Mouse (Mus musculus) G1E-ER4 (cell line): ENCODE measurements around the gene Szt2. TPM values are rescaled to one million over a fixed set of nuclear protein-coding genes. Genes with fewer than 3 reads are reported as not detected.

ENCODE experiments used
- GATA1 ChIP-seq: IDR thresholded peaks from one replicate; pipeline ENCODE4 v1.8.0; 2012; ENCODE audit warnings: low read length, inconsistent platforms
- polyA plus RNA-seq: library from polyadenylated mRNA; stranded (reverse); fragments of >175 nt; gene quantifications from 2 replicates; pipeline ENCODE4 v1.2.3, GENCODE M21; 2012

The Szt2 gene
- 54.4 and 71.8 TPM in 2 replicates for polyA plus RNA-seq

DNA sequence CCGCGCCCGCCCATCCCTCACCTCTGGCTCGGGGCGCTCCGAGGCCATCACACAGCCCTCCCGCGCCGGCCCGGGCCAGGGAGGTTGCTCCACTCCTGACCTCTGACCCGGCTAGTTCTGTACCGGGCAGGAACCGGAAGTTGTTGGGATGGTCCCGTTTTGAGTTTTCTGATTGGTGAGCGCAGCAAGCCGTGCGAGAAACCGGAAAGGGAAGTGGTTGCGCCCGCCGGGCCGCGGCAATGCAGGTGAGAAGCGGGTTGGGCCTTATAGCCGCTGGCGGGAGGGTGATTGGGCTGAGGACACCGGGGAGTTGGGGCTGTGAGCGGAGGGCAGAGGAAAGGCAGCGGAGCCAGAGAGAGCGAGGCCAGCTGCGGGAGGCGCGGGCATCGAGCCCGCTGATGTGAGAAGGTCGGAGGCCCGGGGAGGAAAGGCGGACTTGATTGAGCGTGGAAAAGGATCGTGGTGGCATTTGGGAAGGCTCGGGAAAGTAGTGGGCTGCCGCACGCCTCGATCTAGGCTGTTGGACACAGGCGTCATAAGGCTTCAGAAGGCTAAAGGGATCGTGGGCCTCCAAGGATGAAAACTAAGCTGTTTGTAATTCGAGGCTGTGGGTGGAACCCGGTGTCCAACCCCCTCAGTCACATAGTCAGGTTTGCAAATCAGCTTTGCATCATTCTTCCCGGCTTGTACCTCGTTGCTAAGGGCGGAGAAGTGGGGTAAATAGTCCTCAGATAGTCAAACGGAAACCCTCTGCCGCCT is at the start of gene Szt2, which contains the start of gene Med8:
TSS of gene Szt2 (minus strand) at position 132 of the 759 bp plus-strand sequence.
TSS of gene Med8 (plus strand) at position 196 of the 759 bp plus-strand sequence.
- TF ChIP-seq GATA1 = no peak

DNA sequence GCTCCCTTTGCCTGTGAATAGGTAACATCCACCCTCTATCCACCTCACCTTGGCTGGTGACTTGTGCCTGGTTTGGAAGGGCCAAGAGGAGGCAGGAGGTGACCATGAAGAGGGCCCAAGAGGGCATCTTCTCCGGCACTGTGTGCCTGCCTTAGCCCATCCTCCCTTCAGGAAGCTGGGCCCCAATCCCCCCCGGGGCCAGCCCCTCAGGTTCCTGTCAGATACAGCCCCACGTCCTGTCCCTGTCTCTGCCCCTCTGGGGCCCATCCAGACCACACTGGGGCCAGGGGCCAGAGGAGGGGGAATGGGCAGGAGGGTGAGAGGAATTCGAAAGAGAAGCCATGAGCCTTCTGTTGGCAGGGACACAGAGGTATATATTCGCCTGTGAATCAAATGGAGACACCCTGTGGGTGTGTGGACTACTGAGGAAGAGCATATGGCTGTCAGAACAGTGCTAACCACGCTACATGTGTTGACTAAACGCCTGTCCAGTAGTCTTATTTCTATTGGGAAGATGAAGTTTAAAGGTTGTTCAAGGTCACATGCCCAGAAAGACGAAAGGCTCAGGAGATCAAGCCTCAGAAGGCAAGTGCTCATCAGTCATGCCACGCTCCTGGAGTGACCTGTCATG is 48.4 kb upstream of the Szt2 start, which contains the start of gene Mpl:
TSS of gene Mpl (minus strand) at position 169 of the 631 bp plus-strand sequence.
- TF ChIP-seq GATA1 = no peak

DNA sequence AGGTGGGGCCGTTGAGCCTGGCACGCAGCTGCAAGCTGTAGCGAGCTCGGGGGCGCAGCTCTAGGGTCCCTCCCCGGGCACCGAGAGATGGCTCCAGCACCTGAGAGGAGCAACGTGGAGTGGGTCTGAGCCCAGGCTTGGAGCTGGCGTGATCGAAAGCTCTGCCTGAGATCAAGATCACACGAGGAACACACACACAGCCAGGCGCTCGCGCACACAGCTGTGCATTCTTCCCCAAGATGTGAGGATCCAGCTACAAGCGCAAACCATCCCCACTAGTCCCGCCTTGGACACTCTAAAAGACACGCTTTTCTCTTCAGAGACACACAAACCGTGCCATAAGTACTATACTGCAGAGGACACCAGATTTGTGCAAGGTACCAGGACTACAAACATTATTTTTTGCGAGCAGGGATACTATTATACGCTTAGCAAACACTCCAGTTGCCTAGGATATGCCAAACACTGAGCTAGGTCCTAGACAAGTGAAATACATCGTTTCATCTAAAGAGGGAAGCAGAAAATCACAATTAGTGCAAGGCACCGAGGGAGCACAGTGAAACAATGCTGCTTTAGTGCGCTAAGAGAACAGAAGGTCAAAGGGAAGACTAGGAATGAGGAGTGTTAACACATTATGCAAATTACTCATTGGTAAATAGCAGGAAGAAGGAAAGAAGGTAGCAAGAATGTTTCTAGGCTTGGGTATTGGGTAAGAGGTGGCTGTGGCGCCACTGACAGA is 37.5 kb upstream of the Szt2 start:
- TF ChIP-seq GATA1 = no peak

DNA sequence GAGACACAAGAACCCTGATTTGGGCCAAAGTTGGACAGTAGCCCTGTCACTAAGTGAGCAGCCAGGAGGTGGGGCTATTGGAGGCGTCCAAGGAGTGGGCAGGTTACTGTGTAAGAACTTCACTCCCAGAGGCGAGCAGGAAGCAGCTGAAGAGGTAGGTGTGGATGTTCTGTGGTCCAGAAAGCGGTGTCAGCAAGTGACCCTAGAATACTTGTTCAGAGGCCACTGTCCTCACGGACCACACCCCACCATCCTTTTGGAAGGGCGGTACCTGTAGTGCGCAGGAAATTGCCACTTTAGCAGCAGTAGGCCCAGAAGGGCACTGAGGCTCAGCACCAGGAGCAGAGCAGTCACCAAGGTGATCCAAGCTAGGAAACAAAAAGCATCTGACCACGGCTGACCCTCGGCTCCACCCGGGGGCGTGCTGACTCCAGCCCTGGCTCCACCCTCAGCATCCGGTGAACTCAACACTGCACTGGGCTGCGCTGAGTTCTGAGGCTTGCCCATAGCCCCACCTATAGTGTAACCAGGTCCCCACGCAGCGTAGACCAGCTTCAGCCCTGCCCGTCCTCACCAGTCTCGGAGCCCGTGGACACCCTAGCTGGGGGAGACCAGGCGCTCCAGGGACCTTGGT is 36.8 kb upstream of the Szt2 start:
- no peak for TF ChIP-seq GATA1

DNA sequence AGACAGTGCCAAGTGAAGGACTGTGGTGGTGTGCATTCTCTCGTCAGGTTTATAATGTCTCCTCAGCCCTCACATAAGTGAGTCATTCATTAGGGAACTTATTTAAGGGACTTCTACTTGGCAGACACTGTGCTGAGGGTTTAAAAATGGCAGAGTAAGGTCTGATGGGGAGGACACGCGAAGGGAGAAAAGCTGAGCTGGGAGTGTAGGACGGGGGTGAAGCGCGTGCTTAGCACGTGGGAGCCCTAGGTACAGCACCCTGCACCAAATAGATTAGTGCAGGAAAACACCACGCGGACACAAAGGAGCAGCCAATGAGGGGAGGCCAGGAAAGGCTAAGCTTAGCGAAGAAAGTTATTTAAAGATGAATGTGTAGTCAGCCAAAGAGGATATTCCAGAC is 36.0 kb upstream of the Szt2 start:
- no peak for TF ChIP-seq GATA1

DNA sequence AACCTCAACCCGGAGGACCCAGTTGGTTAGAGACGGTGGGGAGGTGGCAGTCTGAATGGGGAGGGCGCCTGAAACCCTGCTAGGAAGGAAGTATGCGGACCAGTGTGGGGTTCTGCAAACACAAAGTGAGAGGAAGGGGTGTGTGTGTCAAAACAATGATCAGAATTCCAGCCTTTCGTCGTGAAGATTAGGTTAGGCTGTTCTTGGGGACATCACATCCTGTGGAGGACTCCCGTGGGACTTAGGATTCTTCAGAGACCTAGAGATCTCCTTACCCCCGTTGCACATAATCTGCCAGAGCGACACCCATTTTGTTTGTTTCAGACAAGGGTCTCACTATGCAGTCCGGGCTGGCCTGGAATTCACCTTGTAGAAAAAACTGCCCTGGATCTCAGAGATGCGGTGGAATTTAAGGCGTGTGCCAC is 28.8 kb upstream of the Szt2 start:
- TF ChIP-seq GATA1 = no peak

DNA sequence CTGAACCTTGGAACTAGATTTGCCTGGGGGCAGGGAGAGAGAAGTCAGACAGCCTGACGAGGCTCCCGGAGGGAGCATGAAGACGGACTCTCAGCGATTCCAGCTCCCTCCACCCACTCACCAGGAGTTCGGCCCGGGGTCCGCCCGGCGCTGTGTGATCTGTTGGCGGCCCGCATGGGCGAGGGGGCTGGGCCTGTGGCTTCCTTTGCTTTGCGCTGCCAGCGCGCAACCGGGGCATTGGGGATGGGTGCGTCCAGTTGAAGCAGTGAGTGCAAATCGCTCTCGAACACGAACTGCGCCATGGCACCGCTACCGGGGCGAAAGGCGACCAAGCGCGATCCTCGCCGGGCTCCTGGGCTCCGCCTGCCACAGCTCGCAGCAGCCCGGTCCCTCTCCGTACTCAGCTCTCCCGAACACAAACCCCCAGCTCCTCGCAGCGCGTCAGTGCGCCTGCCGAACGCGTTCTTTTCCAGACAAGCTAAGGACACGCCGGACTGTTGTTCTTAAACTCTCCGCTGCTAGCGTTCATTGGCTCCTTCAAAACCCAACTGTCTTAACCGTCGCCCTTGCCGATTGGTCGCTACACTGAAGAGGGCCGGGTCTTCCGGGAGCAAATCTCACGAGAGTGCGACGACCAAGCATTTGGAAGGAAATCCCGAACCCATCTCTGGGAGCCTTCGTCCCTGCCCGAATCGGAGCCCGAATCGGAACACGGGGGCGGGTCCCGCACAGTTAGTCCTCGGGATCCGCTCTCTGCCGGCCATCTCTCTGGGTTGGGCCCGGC is 27.9 kb upstream of the Szt2 start, which contains the start of gene Cdc20:
TSS of gene Cdc20 (minus strand) at position 533 of the 784 bp plus-strand sequence.
- no peak for TF ChIP-seq GATA1

DNA sequence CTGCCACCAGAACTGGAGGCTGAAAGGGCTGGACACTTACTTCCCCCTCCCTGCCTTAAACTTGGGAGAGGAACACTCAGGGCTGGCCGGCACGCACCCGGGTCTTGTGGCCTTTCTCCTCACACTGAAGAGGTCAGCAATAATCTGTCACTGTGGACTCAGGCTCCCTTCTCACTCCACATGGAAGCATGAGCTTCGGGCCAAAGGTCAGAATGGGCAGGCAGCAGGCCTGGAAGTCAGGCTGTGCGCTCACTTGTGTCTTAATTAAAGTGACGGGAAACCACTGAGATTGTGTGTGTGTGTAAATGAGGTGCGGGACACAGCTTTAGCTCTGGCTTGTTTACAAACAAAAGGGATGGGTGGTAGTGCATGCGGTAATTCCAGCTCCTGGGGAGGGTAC is 23.3 kb upstream of the Szt2 start:
- TF ChIP-seq GATA1 = no peak

DNA sequence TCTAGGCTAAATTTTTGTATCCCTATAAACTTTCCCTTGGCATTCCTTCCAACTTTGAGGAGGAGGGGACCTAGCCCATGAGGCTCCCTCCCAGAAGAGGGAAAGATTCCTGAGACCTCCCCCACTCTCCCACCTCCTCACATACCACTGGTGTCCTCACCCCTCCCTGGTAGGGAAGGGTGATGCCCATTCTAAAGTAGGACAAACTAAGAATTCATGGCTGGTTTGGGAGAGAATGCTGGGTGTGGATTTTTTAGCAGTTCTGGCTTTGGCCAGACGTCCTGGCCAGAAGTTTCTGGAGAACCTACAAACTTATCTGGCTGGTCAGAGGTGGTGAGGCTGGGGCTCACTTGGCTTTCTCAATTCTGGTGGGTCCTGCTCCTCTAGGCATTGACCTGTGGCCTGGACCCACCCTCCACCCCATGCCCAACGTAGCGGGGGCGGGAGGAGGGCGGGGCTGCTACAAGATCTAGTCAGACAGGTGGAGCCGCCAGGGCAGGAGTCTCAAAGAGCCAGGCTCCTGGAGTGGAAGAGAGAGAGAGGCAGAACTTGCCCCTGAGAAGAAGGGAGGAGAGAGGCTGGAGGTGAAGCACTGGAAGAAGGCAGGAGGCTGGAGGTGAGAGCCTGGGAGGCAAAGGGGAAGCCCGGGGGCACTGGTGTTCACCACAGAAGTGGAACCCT is 20.3 kb upstream of the Szt2 start:
- TF ChIP-seq GATA1 = no peak

DNA sequence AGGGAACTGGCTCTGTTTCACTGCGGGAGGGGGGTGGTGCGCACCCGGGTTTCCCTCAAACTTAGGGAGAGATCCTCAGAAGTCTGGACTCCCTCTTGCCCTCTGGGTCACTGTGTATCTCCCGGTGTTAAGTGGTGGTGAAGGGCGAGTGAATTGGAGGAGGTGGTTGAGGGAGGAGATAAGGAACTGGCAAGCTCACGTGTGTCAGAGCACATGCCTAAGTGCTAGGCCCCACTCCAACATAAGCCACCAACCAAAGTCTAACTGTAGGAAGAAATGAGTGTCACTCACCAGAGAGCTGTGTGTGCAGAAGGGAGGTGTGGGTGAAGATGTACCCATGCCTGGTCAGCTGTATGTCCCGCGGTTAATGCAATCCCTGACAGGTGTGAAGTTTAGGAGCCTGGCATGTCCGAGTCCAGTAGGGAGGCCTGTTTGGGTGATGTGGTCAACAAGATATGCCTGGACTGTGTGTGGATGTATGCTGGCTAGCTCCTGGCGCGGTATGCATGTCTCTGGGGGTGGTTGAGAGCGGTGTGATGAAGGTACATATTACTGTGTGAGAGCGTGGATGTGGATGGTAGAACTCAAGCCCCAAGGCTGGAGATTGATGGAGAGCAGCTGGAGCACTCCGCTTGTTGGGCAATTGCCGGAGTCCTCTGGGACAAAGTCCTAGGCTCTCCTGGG is 19.6 kb upstream of the Szt2 start:
- TF ChIP-seq GATA1 = no peak

DNA sequence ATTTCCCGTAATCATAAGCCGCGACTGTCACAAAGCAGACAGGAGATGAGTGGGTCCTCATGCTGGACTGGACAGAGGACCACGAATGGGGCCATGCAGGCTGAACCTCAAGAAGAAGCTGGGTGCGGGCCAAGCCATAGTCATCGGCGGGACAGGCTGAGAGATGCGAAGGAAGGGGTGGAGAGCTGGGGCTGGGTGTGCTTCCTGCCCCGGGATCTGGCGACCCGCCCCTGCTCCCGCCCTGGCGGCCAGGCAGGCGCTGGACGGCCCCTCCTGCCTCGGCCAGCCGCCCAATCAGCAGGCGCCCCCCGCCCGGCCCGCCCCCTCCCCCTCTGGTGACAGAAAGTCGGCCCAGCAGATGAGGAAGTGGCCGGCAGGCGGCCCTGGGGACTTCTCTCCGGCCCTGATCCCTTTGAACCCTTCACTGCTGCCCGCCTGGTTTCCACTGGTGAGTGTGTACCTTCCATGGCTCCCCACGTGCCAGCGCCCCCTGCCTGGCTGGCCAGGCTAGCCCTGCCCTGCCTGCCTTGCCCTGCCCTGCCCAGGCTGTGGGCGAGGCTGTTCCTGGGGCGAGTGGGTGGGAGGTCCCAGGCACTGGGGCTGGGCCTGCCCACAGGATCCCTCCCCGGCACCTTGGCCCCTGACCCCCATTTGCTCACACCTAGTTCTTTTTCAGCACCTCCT is 18.8 kb upstream of the Szt2 start, which contains the start of gene Elovl1:
TSS of gene Elovl1 (plus strand) at position 326 of the 684 bp plus-strand sequence.
- TF ChIP-seq GATA1 = no peak

DNA sequence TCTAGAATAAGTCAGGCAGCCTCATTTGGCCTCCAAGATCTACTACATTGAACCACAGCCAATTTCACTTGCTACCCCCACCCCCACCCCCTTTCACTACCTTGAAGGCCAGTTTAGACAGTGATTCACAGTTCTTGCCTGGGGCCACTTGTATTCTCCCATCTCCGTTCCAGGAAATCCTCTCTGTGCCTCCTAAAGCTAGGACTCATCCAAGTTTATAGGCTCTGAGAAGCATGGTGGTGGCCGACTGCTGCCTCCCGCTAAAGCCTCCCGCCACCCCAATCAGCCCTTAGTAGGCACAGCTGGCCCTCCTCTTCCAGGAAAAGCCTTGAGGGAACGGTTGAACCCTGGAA is 18.3 kb upstream of the Szt2 start:
- no peak for TF ChIP-seq GATA1

DNA sequence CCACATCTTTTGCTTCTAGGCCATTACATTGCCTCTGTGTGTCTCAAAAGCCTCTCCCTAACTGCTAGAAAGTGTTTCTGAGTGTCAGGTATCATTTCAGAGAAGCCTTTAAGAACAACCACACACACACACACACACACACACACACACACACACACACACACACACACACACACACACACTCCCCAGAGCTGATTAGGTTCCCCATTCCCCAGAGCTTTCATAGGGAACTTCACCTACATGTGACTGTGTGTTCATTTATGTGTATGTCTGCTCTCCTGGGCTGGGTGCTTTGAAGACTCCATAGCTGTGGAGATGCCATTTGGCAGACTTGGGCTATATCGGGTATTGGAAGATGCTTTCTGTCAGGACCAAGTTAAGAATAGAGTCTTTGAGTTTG is 16.3 kb upstream of the Szt2 start:
- TF ChIP-seq GATA1 = no peak
